Mouse (Mus musculus) erythroblast, embryonic 14.5 days (primary cell): ENCODE measurements around the gene Txn2.

Source experiments
- GATA1 ChIP-seq: IDR thresholded peaks from 2 replicates; pipeline ENCODE4 v1.6.1; 2012; ENCODE audit warnings: low read length, inconsistent platforms, mixed read lengths
- TAL1 ChIP-seq: IDR thresholded peaks from 3 replicates; pipeline ENCODE4 v1.6.1; 2012; ENCODE audit warnings: low read length, inconsistent platforms, mixed read lengths

GRCm38 (mm10) chr15:77866583-77867220 is 62.1 kb downstream of the Txn2 start:
- TF ChIP-seq TAL1 = no peak
- TF ChIP-seq GATA1 = no peak
